Mouse (Mus musculus) testis, adult 2 months (tissue): ENCODE data around the gene Klhl18. TPM values are rescaled to one million over a fixed set of nuclear protein-coding genes. Genes with fewer than 3 reads are reported as not detected.
"Not testable (repeated sequence)": the region's sequence is repeated elsewhere in the genome, so short reads cannot be mapped to it uniquely, and the experiment has no call there.

ENCODE experiments used
- H3K27ac ChIP-seq: fragments of 200-500 bp; 2 replicates; pipeline ENCODE4 v1.5.1; 2012; ENCODE audit warnings: low read depth, low read length; ENCODE audit not compliant: control insufficient read depth, insufficient read depth
- H3K27me3 ChIP-seq: fragments of 200-500 bp; 2 replicates; pipeline ENCODE4 v1.6.1; 2012; ENCODE audit warnings: mild to moderate bottlenecking, low read length, moderate library complexity; ENCODE audit not compliant: control insufficient read depth, insufficient read depth
- H3K36me3 ChIP-seq: fragments of 200-500 bp; 2 replicates; pipeline ENCODE4 v1.6.1; 2012; ENCODE audit warnings: mild to moderate bottlenecking, low read length; ENCODE audit not compliant: control insufficient read depth, insufficient read depth
- H3K4me1 ChIP-seq: fragments of 200-500 bp; 2 replicates; pipeline ENCODE4 v1.6.1; 2012; ENCODE audit warnings: low read length; ENCODE audit not compliant: control insufficient read depth, insufficient read depth
- H3K4me3 ChIP-seq: fragments of 200-500 bp; 2 replicates; pipeline ENCODE4 v1.5.1; 2012; ENCODE audit warnings: low read depth, mild to moderate bottlenecking, low read length, moderate library complexity, mixed read lengths; ENCODE audit not compliant: control insufficient read depth
- CTCF ChIP-seq: fragments of 200-500 bp; IDR thresholded peaks from 2 replicates; pipeline ENCODE4 v1.5.1; 2012; ENCODE audit warnings: low read depth, mild to moderate bottlenecking, inconsistent platforms, low read length, moderate library complexity; ENCODE audit not compliant: control insufficient read depth, insufficient read depth, insufficient replicate concordance
- POLR2A ChIP-seq: fragments of 200-500 bp; IDR thresholded peaks from 2 replicates; pipeline ENCODE4 v1.6.1; 2012; ENCODE audit warnings: low read depth, mild to moderate bottlenecking, inconsistent platforms, low read length, moderate library complexity; ENCODE audit not compliant: control insufficient read depth
- polyA plus RNA-seq: library from polyadenylated mRNA; depleted of rRNA; stranded (reverse); fragments of >200 nt; gene quantifications from 2 replicates; pipeline ENCODE4 v1.2.3, GENCODE M21; 2012; rRNA removed

Gene Klhl18
- polyA plus RNA-seq, 1 experiment = 11.5 TPM

- TF ChIP-seq POLR2A = no peak
- TF ChIP-seq CTCF = no peak
- no peaks in the 10 kb centered on the region for H3K36me3 ChIP-seq
- no peaks in the 10 kb centered on the region for H3K27me3 ChIP-seq
- no peak overlapping the region for H3K27ac ChIP-seq
- H3K4me3 ChIP-seq = no peak overlapping the region
- peaks cover 7% of the 10 kb centered on the region for H3K4me1 ChIP-seq
These were observed 97.1 kb downstream of the Klhl18 start for GRCm38 (mm10) chr9:110379361-110379760.

DNA sequence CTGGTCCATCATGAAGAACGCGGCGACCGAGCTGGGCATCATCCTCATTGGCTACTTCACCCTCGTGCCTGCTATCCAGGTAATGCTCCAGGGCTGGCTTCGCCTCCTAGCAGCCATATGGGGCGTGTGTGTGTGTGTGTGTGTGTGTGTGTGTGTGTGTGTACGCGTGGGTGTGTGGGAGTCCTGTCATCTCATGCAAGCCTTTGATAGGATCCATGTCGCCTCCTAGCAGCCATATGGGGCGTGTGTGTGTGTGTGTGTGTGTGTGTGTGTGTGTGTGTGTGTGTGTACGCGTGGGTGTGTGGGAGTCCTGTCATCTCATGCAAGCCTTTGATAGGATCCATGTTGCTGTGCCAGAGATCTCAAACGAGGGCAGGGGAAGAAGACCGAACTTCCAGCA, 98.8 kb downstream of the Klhl18 start:
- H3K27me3 ChIP-seq, H3K4me1 ChIP-seq, H3K36me3 ChIP-seq, H3K4me3 ChIP-seq, H3K27ac ChIP-seq: not testable (repeated sequence)

Other genes with a start within 250 kb of the Klhl18 start
- gene Cspg5, start 232.9 kb downstream of the Klhl18 start, polyA plus RNA-seq = 1.6 and 2.0 TPM in 2 replicates
- 5.1 TPM in 2 replicates for gene Elp6, start 171.5 kb downstream of the Klhl18 start, polyA plus RNA-seq
- gene Scap, start 143.4 kb downstream of the Klhl18 start, polyA plus RNA-seq = 10.8 and 13.3 TPM in 2 replicates
- gene Ptpn23, start 68.5 kb downstream of the Klhl18 start, polyA plus RNA-seq = 28.4 and 32.3 TPM in 2 replicates
- gene Ngp, start 56.9 kb downstream of the Klhl18 start, polyA plus RNA-seq = not detected in 2 replicates
- 122 and 131 TPM in 2 replicates for gene Kif9, start 264 bp upstream of the Klhl18 start, polyA plus RNA-seq
- gene Setd2, start 55.9 kb upstream of the Klhl18 start, polyA plus RNA-seq = 33.1 and 34.8 TPM in 2 replicates
- gene Nradd, start 147.8 kb upstream of the Klhl18 start, polyA plus RNA-seq = 12.2 and 13.2 TPM in 2 replicates
- 5.4 and 6.1 TPM in 2 replicates for gene Nbeal2, start 177.5 kb upstream of the Klhl18 start, polyA plus RNA-seq
- 76.5 and 78.9 TPM in 2 replicates for gene Ccdc12, start 179.8 kb upstream of the Klhl18 start, polyA plus RNA-seq